Mouse (Mus musculus) left cerebral cortex, adult 18-20 months (tissue): ENCODE measurements around the gene Arid3c. TPM values are rescaled to one million over a fixed set of nuclear protein-coding genes. Genes with fewer than 3 reads are reported as not detected.
"Not testable (repeated sequence)": the region's sequence is repeated elsewhere in the genome, so short reads cannot be mapped to it uniquely, and the experiment has no call there.

Source experiments
- DNase-seq, 2 experiments: peaks; one replicate each; pipeline ENCODE4 v3.0.0; 2021 to 2022; ENCODE audit warnings: low spot score in 2 of 2, mixed read lengths in 1 of 2
- total RNA-seq, 2 experiments: library from RNA; stranded (reverse); gene quantifications; 2 replicates each; pipeline ENCODE4 v1.2.3; 2021

Arid3c gene
- total RNA-seq, 2 experiments from 2014 or later = 0.80 to 1.3 TPM

DNA sequence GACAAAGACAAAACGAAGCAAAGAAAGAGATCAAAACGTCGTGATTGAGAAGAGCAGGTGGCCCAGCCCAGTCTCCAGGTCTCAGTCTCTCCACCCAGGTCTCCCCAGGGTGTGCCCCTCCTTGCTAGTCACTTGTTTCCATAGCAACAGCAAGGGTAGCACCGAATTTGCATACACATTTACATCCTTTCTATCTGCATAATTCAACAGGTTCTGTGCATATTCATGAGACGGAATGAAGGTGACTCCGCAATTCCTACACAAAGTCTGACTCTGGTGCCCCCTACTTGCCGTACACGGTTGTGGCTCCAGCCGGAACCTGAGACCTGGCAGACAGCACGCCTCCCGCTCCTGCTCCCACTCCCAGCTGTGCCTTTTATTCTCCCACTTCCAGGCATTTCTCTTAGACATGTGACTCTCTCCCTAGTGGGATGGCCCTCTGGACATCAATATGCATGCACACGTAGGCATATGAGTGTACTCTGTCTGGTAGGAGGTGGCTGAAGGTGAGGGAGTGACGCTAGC is 23.9 kb downstream of the Arid3c start:
- peak; percentile 78 to 84 for DNase-seq

- no peak for DNase-seq
Observed at GRCm38 (mm10) chr4:41705922-41706754, 24.8 kb downstream of the Arid3c start.

GRCm38 (mm10) chr4:41704651-41705050 is 26.3 kb downstream of the Arid3c start:
- no peak for DNase-seq

DNA sequence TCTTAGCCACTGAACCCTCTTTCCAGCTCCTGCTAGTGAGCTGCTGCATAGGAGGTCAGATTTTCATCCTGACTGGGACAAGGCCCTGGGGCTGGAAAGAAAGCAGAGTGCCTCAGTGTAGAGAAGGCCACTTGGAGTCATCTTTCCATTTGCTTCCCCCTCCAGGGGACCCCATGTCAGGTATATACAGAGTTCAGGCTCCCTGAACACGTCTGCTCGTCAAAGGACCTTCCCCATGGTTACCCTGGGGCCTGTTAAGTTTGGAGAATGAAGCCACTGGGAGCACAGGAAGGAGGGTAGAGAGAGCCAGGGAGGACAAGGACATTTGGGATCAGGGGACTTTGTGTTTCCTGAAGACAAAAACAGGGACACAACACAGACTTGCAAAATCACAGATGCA is 28.7 kb downstream of the Arid3c start:
- not testable (repeated sequence) for DNase-seq

GRCm38 (mm10) chr4:41700224-41700623 is 30.7 kb downstream of the Arid3c start:
- DNase-seq = not testable (repeated sequence)

GRCm38 (mm10) chr4:41699783-41700182 is 31.2 kb downstream of the Arid3c start, which contains the start of gene Il11ra1:
TSS of gene Il11ra1 (plus strand) at chr4:41699989.
- not testable (repeated sequence) for DNase-seq

DNA sequence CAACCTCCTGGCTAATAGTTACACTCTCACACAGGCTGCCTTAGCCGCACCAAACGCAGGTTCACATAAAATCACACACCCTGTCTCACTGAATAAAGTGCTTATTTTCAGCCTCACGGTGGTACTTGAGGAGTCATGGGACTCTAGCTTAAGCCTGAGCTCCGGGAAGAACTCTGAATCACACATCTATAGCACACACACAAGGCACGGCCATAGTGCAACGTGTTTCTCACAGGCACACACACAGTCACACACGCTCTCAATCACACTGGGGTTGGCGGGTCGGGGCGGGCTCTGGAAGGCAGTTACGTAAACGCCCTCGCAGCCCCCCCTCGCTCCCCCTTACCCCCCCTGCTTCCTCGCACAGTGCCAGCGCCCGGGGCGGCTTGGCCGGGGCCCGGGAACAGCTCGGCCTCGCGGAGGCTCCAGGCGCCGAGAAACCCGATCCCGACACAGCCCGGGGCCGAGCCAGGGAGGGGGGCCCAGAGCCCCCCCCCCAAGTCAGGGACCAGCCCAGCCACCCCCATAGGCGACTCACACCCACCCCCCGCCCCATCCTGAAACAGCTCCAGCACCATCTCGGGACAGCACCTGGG is 32.4 kb downstream of the Arid3c start:
- DNase-seq = not testable (repeated sequence)

DNA sequence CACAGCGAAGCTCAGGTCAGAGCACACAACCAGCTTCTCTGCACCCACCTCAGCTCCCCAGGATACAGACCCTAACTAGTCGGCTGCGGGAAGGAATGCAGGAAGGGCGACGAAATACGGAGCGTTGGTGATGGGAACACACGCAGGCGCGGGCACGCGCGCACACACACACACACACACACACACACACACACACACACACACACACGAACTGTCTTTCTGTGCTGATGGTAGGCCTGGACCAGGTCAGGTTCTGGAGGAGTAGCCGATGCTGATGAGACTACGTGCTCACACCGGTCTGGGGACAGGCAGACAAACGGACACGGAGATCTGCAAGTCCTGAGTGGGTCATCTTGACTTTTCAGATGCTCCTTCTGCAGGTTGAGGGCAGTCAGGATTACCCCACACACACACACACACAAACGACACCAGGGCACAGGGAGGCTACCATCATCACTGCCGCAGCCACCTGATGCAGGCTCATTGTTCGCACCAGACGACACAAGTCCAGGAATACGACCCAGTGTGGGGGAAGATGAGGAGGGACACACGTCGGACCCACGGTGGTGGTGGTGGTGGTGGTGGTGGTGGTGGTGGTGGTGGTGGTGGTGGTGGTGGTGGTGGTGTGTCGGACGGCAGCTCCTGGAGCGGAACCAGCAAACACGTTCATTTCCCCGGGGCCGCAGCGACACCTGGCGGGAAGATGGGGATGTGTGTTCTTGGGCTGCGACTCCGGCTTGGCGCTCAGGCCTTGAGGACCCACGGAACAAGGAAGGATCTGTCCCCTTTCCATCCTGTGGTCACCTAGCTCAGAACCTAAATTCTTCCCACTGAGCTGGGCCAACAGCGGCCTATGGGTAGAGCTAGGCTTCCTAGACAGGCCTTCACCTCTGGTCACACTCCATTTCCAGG is 33.8 kb downstream of the Arid3c start, which contains the start of gene Cntfr:
TSS of gene Cntfr (minus strand) at position 160 of the 912 bp plus-strand sequence.
- DNase-seq = peak; percentile 89

GRCm38 (mm10) chr4:41696452-41696851 is 34.5 kb downstream of the Arid3c start:
- DNase-seq = not testable (repeated sequence)

GRCm38 (mm10) chr4:41695800-41696199 is 35.1 kb downstream of the Arid3c start:
- DNase-seq = not testable (repeated sequence)

DNA sequence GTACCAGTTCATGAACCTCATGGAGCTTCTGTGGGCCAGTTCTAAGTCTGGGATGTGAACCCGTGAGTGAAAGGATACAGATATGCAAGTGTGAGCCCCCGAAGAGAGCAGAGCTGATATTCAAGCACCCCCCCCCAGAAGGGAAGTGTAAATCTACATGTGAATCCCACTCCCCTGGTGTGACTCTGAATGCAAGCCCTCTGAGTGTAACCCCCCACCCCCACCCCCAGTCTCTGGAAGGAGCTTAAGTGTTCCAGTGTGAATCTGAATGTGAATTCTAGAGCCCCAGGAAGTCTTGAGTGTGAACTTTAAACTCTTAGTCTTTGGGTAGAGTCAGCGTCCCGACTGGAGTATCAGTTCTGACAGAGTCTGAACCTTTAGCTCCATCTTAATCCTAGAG is 37.4 kb downstream of the Arid3c start:
- not testable (repeated sequence) for DNase-seq

- not testable (repeated sequence) for DNase-seq
Observed at GRCm38 (mm10) chr4:41690014-41690413, 40.9 kb downstream of the Arid3c start.

- not testable (repeated sequence) for DNase-seq
Observed at GRCm38 (mm10) chr4:41688562-41688961, 42.4 kb downstream of the Arid3c start.

DNA sequence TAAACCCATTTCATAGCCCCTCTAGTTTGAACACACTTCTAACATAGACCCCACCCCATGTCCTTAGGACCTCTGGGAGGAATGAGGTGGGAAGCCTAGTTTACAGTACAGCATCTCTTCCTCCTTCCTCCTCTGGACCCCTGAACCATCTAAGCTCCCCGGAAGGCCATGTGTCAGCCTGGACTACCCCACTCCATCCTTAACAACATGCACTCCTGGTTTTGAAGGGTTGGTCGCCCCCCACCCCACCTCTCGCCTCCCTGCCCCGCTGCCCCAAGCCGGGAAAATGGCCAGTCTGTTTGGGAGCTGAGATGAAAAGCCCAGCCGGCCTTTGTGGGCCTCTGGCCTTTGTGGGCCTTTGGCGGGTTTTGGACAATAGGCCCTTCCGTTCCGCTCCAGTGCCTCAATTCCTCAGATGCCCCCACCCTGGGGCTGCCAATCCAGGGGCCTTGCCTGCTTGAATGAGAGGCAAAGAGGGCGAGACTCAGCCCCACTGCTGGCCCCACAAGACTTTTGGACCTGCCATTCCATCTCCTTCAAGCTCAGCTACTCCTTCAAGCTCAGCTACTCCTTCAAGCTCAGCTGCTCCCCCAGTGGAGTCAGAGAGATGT is 45.0 kb downstream of the Arid3c start:
- DNase-seq = not testable (repeated sequence)

DNA sequence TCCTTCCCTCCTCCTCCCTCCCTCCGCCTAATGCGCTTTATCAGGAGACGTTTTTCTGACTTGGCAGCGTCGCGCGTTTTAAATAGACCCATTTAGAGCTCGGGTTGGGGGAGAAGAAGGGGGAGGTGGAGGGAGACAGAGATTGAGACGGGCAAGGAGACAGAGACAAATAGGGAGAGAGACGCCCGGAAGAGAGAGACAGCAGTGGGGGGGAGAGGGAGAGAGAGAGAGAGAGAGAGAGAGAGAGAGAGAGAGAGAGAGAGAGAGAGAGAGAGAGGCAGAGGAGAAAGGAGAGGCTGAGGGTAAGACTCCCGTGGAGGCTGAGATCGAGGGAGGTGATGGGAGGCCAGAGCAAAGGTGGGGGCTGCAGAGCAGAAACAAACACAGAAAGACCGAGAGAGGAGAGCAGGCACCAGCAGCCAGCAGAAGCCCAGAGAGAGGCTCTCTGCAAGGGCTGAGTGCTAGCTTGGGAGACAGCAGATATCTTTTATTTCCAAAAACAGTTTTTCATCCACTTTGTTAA is 46.0 kb downstream of the Arid3c start:
- not testable (repeated sequence) for DNase-seq

GRCm38 (mm10) chr4:41684131-41684930 is 46.6 kb downstream of the Arid3c start:
- not testable (repeated sequence) for DNase-seq

GRCm38 (mm10) chr4:41683303-41683702 is 47.6 kb downstream of the Arid3c start:
- not testable (repeated sequence) for DNase-seq

GRCm38 (mm10) chr4:41682789-41683188 is 48.2 kb downstream of the Arid3c start:
- DNase-seq = no peak

DNA sequence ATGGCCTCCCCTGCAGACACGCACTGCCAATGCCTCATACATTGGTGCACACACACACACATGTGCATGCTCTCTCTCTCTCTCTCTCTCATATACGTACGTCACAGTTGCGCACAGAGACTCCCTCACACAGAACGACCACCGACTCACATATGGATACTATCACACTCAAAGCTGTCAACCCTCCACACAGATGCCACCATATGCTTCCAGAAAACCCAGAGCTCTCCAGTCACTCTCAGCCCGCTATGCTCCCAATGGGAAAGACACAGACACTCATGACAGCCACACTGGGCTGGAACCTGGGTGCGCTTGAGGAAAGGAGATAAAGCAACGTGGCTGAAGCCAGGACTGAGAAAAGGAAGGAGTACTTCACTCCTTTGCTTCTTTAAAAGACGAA is 49.0 kb downstream of the Arid3c start:
- DNase-seq = no peak
